Mouse (Mus musculus) midbrain, postnatal 0 days (tissue): ENCODE results near the gene Has3. TPM values are rescaled to one million over a fixed set of nuclear protein-coding genes. Genes with fewer than 3 reads are reported as not detected.
"Not testable (repeated sequence)": the region's sequence is repeated elsewhere in the genome, so short reads cannot be mapped to it uniquely, and the experiment has no call there.

Source experiments
- ATAC-seq: fragments of 200-750 bp; cut with Nextera tagmentation; 2 replicates; pipeline ENCODE4 v1.8.0; 2017; ENCODE audit warnings: moderate number of reproducible peaks, mild to moderate bottlenecking, moderate TSS enrichment, moderate library complexity; ENCODE audit not compliant: low FRiP score
- DNase-seq: peaks from one replicate; pipeline ENCODE4 v3.0.0-alpha.2; 2015; ENCODE audit warnings: low spot score
- H3K27ac ChIP-seq: fragments of 300-500 bp; sonication (generic); 2 replicates; pipeline ENCODE4 v1.5.1; 2014; ENCODE audit warnings: low read depth, mild to moderate bottlenecking, low read length, mixed read lengths
- H3K27me3 ChIP-seq: fragments of 300-500 bp; sonication (generic); 2 replicates; pipeline ENCODE4 v1.6.1; 2014; ENCODE audit warnings: low read length, control low read depth, mixed read lengths; ENCODE audit not compliant: insufficient read depth
- H3K36me3 ChIP-seq: fragments of 300-500 bp; sonication (generic); 2 replicates; pipeline ENCODE4 v1.6.1; 2014; ENCODE audit warnings: low read length, control low read depth, mixed read lengths; ENCODE audit not compliant: insufficient read depth
- H3K4me1 ChIP-seq: fragments of 300-500 bp; sonication (generic); 2 replicates; pipeline ENCODE4 v1.6.1; 2014; ENCODE audit warnings: mild to moderate bottlenecking, control low read depth, antibody characterized with exemption, low read length, mixed read lengths; ENCODE audit not compliant: insufficient read depth
- H3K4me2 ChIP-seq: fragments of 300-500 bp; sonication (generic); 2 replicates; pipeline ENCODE4 v1.6.1; 2014; ENCODE audit warnings: low read depth, mild to moderate bottlenecking, low read length, mixed read lengths; ENCODE audit not compliant: poor library complexity, severe bottlenecking
- H3K4me3 ChIP-seq: fragments of 300-500 bp; sonication (generic); 2 replicates; pipeline ENCODE4 v1.5.1; 2014; ENCODE audit warnings: low read depth, mild to moderate bottlenecking, low read length, moderate library complexity
- H3K9ac ChIP-seq: fragments of 300-500 bp; sonication (generic); replicated peaks from 2 replicates; pipeline ENCODE4 v1.6.1; 2014; ENCODE audit warnings: mild to moderate bottlenecking, low read length, moderate library complexity, mixed read lengths; ENCODE audit not compliant: poor library complexity, severe bottlenecking
- H3K9me3 ChIP-seq: fragments of 300-500 bp; sonication (generic); 2 replicates; pipeline ENCODE4 v1.6.1; 2016; ENCODE audit warnings: low read length, control low read depth
- CTCF ChIP-seq: IDR thresholded peaks from 2 replicates; pipeline ENCODE4 v1.5.1; 2016; ENCODE audit warnings: antibody characterized with exemption, mild to moderate bottlenecking
- WGBS: fragments of 180-500 bp; shearing (Covaris S2); extraction: QIAGEN DNeasy Blood & Tissue Kit; methylation state at CpG from one replicate; pipeline ENCODE4 v1.1.7; 2014; 5-methylcytosine and 5-hydroxymethylcytosine counted together
- polyA plus RNA-seq: library from polyadenylated mRNA; unstranded; fragments of >200 nt; fragmentation: Nextera tagmentation; extraction: Ambion mirVana; gene quantifications from 2 replicates; pipeline ENCODE4 v1.2.1, GENCODE M21; 2015
- total RNA-seq: library from RNA; depleted of rRNA; stranded (reverse); fragments of >200 nt; gene quantifications from 2 replicates; pipeline ENCODE4 v1.2.3, GENCODE M21; 2014

Has3 gene
- total and polyA plus RNA-seq, 2 experiments from 2014 or later, result 0.89 to 20.2 TPM

DNA sequence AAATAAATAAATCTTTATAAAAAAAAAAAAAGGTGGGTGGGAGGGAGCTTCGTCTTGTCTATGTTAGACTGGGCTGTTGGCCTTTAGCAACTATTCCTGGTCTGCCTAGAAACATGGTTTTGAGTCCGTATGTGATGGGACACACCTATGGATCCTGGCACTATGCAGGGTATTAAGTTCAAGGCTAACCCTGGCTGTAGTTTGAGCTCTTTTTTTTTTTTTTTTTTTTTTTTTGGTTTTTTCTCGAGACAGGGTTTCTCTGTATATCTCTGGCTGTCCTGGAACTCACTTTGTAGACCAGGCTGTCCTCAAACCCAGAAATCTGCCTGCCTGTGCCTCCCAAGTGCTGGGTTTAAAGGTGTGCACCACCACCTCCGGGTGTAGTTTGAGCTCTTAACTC lies 54.0 kb downstream of the Has3 start:
- H3K9me3 ChIP-seq, result no peaks in the 10 kb centered on the region
- no peak overlapping the region for H3K4me2 ChIP-seq
- no peaks in the 10 kb centered on the region for H3K27me3 ChIP-seq
- 92% methylated on average over 4 of the region's 4 CpGs for WGBS
- DNase-seq (no peak), ATAC-seq (no peak)
- H3K4me1 ChIP-seq, result no peaks in the 10 kb centered on the region
- no peak overlapping the region for H3K9ac ChIP-seq
- TF ChIP-seq CTCF, result no peak
- no peak overlapping the region for H3K27ac ChIP-seq
- H3K36me3 ChIP-seq, result peaks cover 16% of the 10 kb centered on the region
- no peak overlapping the region for H3K4me3 ChIP-seq

GRCm38 (mm10) chr8:106924904-106925349 lies 54.9 kb downstream of the Has3 start:
- H3K27ac ChIP-seq, result no peak overlapping the region
- WGBS, result 82% methylated on average over 8 of the region's 8 CpGs
- no peaks in the 10 kb centered on the region for H3K4me1 ChIP-seq
- DNase-seq (no peak), ATAC-seq (no peak)
- no peak overlapping the region for H3K9ac ChIP-seq
- TF ChIP-seq CTCF, result no peak
- no peaks in the 10 kb centered on the region for H3K9me3 ChIP-seq
- no peak overlapping the region for H3K4me3 ChIP-seq
- no peaks in the 10 kb centered on the region for H3K27me3 ChIP-seq
- peaks cover 10% of the 10 kb centered on the region; the same call in 1 of the 2 replicates for H3K36me3 ChIP-seq
- no peak overlapping the region for H3K4me2 ChIP-seq

GRCm38 (mm10) chr8:106925446-106925845 lies 55.4 kb downstream of the Has3 start:
- whole genome bisulfite sequencing, result 92% methylated on average over 4 of the region's 4 CpGs
- DNase-seq, result no peak

DNA sequence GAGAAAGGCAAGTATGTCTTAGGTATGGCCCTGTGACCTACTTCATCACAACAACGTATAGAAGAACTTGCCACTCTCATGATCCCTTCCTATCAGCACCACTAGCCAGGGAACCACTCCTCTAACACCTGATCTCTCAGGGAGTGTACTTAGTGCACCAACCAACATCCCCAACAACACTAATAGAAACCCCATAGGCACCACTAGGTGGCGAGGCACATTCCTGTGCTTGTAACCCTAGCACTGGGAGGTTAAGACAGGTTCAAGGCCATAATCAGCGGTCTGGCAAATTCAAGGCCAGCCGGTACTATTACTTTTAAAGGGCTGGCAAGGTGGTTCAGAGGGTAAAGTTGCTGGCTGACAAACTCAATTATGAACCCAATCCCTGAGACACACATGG lies 57.2 kb downstream of the Has3 start:
- 55% methylated on average over 4 of the region's 4 CpGs for WGBS
- Histone ChIP-seq H3K27ac (no peak overlapping the region), H3K4me1 (no peaks in the 10 kb centered on the region), H3K9me3 (no peaks in the 10 kb centered on the region), H3K36me3 (peaks cover 7% of the 10 kb centered on the region; the same call in 1 of the 2 replicates), H3K4me3 (no peak overlapping the region), H3K9ac (no peak overlapping the region), H3K27me3 (no peaks in the 10 kb centered on the region), H3K4me2 (no peak overlapping the region)
- no peak for DNase-seq
- ATAC-seq, result no peak
- peak; percentile 52 for TF ChIP-seq CTCF

More at GRCm38 (mm10) chr8:106925446-106925845, 55.4 kb downstream of the Has3 start:
- H3K4me3 ChIP-seq, result no peak overlapping the region
- no peak overlapping the region for H3K9ac ChIP-seq
- ATAC-seq, result no peak
- no peak for TF ChIP-seq CTCF
- no peaks in the 10 kb centered on the region for H3K9me3 ChIP-seq
- no peak overlapping the region for H3K4me2 ChIP-seq
- H3K27me3 ChIP-seq, result no peaks in the 10 kb centered on the region
- H3K4me1 ChIP-seq, result no peaks in the 10 kb centered on the region
- H3K27ac ChIP-seq, result no peak overlapping the region
- H3K36me3 ChIP-seq, result peaks cover 7% of the 10 kb centered on the region; the same call in 1 of the 2 replicates

DNA sequence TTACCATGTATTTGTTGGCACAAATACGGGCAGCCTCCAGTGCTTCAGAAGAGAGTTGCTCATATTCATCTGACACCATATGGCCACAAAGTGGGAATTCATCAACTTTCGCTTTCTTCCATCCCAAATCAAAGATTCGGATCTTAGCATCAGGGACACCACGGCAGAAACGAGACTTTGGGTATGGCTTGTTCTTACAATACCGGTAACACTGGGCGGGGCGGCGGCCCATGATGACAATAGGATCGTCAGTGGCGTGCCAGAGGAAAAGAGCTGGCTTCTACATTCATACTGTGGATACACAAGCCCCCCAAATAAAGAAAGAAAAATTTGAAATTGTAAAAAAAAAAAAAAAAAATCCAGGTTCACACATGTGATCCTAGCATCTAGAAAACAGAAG lies 58.1 kb downstream of the Has3 start:
- not testable (repeated sequence) for H3K36me3 ChIP-seq, H3K9ac ChIP-seq, DNase-seq, H3K4me2 ChIP-seq, ATAC-seq, H3K27ac ChIP-seq, H3K27me3 ChIP-seq, H3K4me3 ChIP-seq, H3K4me1 ChIP-seq, H3K9me3 ChIP-seq
- WGBS, result 92% methylated on average over 10 of the region's 11 CpGs

DNA sequence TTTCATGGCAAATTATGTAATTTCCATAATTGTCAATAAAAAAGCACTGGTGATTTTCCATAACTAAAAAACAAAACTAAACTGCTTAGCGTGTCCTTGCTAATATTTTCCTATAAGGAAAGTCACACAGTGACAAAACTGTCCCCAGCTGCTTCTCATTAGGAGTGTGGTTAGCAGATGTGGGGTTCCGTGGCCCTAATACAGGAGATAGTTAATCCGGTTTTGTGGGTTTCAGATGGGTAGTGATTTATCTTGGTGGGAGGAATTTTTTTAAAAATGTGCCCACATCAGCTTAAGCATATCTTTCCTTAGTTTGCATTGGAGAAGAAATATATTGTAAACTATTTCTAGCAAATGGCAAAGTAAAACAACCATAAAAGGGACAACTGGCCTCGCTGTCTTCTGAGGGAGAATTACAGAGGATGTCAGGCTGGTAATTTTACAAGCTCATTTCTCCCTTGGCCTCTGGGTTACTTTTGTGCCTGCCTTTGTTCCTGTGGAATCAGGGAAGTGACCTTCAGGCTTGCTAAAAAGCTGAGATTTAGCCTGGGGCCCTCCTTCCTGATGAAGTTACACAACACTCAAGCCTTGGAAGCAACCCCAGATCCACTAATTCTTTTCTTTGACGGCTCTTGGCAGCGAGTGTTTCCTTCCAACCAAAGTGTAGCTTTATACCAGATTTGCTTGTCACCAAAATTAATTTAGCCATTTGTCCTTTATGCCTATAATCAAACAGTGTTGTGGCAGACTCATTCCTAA lies 59.3 kb downstream of the Has3 start:
- Histone ChIP-seq H3K27ac (no peak overlapping the region), H3K9me3 (no peaks in the 10 kb centered on the region), H3K9ac (no peak overlapping the region), H3K27me3 (no peaks in the 10 kb centered on the region), H3K36me3 (no peaks in the 10 kb centered on the region), H3K4me3 (no peak overlapping the region), H3K4me1 (no peaks in the 10 kb centered on the region), H3K4me2 (no peak overlapping the region)
- 60% methylated on average over 6 of the region's 6 CpGs for WGBS
- no peak for ATAC-seq
- DNase-seq, result peak; percentile 11
- TF ChIP-seq CTCF, result no peak
